Mouse (Mus musculus): ENCODE measurements around the gene Nkd1.
A peak's percentile ranks its signal among the peaks of the same experiment; 100 is the strongest.

Gene Nkd1

DNA sequence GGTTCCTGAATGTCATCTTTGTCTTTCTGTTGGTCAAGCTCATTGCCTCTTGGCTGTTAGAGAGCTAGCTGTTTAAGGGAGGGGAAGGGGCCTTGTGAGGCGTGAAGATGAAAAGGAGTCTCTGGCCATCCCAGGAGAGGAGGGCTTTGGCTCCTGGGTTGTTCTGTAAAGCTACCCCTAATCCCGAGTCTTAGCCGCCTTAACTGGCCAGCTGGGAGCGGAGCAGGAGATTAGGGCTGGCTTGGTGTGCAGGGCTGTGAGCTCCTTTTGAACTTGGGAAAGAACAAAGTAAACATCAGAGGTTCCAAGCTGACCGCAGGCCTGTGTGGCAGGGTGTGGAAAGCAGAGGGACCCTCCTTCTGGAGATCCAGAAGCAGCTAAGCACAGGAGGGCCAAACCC is 53.8 kb downstream of the Nkd1 start:
- no peak for DNase-seq (ENCODE audit: low spot score)

DNA sequence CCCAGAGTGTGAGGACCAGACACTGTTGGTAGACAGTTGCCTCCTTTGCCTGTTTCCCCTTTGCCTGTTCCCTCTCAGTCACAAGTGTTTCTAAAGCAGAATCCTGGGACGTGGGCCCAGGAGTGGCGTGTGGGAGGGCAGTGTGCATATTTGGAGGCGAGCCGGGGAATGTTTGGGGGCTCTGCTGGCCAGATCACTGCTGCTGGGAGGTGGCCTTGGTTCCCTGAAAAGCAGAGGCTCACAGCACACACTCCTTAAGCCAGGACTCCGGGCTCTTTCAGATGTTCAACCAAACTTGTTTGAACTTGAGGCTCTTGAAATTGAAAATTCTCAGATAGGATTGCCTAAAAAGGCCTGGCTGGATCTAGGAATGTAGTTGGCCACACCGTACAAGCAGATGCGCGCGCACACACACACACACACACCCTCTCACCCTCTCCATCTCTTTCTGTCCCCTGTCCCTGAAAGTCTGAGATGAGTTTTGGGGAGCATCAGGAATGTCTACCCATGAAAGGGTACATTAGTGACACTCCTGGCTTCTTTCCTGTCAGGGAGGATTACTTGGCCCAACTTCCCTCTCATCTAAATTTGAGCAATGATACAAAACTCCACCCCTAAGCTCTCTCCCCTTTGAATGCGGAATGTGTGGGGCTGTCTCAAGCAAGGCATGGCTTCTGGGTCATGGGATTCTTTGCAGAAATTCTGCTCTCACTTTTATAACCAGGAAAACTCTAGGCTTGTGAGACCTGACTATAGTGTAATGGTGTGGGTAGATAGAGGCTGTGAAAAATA is 55.4 kb downstream of the Nkd1 start:
- DNase-seq (ENCODE audit: low spot score): peak; percentile 64

DNA sequence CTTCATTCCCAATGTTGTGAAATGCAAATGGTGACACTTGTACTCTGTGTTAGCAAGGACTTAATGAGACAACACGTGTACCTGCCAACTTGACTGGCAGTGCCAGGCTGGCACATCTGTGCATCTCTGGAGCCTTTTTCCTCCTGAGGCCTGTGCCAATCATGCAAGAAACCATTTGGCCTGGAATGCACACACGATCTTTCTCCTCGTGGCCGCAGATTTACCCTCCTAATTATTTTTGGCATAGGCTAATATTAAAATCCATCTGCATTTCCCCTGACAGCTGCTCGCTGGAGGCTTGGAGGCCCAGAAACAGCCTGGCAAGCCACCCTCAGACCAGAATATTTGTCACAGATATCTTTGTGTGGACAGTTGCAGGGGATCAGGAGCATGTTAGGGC is 56.5 kb downstream of the Nkd1 start:
- DNase-seq (ENCODE audit: low spot score): no peak

DNA sequence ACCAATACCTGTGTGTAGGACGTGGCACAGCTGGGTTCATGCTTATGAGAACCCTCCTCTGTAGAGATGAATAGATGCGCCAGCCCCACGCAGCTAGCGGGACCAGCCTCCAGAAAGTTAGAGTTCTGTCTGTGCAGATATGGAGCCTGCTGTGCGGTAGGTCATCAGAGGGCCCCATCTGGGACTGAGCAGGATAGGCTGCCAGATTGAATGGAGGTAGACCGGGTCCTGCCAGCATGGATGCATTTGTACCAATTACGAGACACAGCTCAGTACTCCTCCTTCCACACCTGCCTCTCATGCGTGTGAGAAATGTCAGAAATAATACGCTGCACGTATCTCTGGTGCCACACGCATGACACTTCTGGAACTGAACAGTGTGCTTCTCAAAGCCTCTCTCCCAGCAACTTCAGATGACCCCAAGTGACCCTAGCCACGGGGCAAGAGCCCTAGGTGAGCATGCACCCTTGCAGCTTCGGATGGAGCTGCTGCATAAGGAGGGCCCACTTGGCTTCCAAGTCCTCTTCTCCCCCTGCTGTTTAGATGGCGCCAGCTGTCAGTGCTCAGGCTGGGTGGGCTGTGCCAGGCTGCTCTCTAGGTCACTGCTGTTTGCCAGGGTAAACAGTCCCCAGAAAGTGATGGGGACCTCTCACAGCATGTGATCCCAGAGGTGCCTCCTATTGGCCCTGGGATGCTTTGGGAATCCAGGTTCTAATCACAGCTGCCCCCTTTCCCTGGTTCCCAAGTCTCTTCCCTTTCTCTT is 57.4 kb downstream of the Nkd1 start:
- DNase-seq (ENCODE audit: low spot score): no peak

DNA sequence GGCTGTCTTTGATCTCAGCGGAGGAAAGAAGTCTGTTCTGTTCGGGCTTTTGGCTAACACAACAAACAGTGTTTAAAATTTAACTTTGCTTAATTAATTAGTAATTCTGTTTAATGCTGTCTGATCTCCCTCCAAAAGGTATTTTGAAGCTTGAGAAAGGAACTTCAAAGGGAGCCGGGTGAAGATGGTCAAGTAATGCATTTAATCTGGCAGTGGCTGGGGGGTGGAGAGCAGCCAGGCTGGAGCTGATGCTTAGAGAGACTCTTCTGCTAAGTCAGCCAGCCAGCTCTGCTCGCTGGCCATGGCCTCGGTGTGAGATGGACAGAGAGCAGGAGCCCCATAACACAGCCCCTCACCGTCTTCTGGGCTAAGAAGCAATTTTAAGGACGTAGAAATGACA is 58.1 kb downstream of the Nkd1 start:
- DNase-seq (ENCODE audit: low spot score): no peak

DNA sequence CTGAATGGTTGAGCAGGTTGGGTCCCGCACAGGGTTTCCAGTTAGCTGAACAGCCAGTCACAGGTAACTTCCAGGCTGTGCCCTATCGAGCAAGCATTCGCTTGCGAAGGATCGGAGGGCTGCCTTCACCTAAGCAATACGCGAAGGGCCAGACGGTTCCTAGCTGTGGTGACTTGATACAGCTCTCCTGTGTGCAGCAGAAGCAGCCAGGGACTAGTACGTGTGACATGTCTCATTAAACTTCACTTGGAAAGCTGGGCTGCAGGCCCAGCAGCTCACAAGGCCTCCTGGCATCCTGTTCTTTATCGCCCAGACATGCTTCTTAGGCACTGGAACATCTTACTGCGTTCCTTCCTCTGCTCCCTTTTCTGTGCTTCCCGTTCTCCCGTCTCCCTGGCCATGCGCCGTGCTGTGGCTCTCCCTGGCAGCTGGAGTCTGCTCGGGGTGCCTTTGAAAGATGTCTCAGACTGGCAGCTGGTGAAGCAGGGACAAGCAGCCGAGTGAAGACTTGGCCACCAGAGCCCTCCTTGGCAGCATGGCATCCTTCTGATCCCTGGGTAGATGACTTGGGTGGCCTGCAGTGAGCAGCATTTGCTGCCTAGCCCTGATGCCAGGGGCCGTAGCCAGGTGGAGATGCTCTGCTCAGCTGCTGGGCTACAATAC is 58.6 kb downstream of the Nkd1 start:
- no peak for DNase-seq (ENCODE audit: low spot score)

DNA sequence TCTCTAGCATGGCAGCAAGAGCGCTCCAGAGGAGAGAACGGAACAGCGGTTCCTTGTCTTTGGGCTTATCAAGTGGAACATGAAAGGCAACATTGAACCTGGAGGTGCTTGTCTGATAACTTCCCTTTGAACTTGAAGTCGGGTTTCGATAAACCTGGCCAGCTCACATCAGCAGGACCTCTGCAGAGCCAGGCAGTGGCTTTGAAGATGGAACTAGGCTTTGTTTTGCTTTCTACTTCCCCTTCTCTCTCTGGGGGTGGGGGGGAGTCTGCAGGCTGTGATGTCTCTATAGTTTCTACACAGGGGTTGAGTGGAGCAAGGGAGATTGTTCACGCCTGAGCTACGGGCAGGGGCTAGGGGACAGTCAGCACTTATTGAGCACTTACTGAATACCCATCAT is 59.6 kb downstream of the Nkd1 start:
- DNase-seq (ENCODE audit: low spot score): no peak

DNA sequence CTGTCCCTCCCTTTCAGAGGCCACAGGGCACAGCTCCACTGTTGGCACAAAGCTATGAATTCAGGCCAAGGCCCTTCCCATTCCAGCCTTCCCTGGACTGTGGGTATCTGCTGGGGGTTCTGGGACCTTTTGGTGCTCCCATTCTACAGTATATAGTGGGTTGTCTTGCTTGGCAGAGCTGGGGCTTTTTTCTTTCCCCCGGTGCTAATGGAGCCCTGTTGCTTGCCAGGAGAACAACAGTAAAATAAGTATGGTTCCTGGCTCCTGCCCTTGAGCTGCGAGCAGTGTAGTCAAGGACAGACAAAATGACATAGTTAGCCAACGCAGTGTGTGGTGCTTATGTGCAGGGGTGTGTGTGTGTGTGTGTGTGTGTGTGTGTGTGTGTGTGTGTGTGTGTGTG is 62.7 kb downstream of the Nkd1 start:
- DNase-seq (ENCODE audit: low spot score): no peak

DNA sequence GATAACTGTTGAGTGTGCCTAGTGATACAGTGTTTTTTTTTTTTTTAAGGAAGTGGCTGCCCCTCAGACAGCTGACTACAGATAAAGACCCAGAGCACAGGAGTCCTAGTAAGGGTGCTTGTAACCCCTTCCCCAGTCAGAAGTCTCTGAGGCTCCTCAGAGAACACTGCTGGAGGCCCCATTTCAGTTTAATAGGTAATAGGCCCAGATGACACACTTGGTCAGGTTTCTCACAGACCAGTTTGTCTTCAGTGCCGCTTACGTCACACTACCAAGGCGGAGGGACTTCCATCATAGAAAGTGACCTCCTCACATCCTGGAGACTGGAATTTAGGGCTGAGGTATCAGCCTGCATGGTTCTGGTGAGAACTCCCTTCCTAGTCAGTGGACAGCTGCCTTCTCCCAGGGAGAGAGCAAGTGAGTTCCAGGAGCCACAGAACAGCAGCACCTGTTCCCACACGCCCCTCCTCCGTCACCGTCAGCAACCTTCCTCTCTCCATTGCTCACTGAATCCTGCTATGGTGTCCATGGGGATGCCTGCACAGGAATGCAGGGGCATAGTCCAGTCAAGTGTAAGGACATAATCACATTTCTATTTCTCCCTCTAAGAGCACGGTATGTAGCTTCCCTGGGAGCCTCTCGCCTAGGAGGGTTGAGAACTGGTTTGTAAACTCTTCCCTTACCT is 67.2 kb downstream of the Nkd1 start:
- no peak for DNase-seq (ENCODE audit: low spot score)

DNA sequence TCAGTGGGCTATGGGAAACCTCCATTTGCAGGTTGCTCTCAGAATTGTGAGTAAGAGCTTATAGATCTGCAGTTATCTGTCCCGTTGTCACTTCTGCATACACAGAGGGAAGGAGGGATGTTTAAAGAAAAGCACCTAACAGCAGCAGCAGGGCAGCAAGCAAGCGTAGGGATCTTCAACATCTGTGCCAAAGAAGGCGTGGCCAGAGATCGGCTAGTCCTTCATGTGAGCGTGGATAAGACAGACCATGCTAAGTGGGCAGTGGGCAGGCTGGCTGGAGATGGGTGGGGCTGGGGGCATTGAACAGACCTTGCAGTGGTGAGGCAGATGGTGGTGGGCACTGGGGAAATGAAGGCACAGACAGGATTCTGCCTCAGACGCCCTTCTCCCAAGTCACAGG is 69.1 kb downstream of the Nkd1 start:
- no peak for DNase-seq (ENCODE audit: low spot score)

DNA sequence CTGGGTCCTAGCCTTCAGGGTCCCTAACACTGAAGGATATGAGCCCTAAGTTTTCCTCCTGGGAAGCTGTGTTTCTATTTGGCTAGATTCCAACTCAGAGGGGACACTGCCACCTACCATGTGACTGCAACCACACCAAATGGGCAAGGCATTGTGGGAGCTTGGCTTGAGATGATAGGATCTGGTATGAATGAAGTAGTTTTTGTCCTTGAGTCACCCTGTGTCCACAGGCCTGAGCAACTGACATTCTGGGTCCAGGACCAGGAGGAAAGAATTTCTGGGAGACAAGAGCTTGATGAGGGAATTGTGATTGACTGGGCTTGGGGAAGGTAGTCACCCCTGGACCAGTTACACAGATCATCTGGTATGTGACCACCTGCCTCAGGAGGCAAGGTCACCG is 72.8 kb downstream of the Nkd1 start:
- DNase-seq (ENCODE audit: low spot score): no peak

DNA sequence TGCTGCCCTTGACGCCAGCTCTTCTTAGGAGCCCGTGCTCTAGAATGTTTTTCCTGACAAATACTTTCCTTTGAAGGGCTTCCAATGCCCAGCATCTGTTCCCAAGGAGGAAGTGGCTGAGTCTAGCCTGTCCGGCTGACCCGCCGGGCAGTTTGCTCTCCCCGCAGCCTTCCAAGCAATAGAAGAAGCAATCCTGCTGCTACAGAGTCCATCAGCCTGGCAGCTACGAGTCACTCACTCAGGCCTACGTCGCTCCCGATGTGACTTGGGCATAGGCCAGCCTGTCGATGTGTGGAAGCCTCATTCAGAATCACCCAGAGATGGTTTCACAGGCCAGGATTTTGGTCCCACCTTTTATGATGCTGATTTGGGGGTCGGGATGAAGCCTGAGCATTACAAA is 74.9 kb downstream of the Nkd1 start:
- no peak for DNase-seq (ENCODE audit: low spot score)

DNA sequence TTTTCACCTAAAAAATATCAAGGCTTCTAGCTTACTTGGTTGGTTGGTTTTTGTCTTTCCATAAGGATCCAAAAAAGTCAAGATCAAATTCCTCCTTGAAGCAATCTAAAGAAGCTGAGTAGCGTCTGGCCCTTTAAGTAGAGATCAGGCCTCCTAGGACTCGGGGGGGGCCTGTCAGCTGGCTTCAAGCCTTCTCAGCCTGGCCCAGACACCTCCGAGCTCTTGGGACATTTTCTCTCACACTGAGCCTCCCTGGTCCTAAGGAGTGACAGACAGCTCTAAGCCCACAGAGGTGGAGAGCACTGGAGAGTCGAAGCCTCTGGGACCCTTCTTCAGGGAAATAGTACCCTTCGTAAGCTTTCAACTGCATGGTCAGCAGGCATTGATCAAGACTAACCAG is 77.4 kb downstream of the Nkd1 start:
- DNase-seq (ENCODE audit: low spot score): no peak

DNA sequence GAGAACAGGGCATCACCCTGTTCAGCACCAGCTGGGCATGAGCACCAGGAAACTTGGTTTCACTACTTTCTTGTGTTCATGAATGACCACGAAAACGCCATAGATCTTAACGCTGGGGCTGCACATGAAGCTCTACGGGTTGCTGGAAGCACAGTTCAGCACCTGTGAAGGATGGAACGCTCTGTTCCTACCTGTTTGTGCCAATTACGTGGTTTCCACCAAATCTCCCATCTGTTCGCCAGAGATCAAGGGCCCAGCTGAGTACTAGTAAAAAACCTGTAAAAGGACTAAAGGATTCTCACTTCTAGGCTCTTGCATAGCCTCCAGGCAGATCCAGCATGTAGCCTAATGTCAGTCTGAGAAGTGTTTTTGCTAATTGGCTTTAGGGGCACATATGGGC is 78.3 kb downstream of the Nkd1 start:
- DNase-seq (ENCODE audit: low spot score): no peak

DNA sequence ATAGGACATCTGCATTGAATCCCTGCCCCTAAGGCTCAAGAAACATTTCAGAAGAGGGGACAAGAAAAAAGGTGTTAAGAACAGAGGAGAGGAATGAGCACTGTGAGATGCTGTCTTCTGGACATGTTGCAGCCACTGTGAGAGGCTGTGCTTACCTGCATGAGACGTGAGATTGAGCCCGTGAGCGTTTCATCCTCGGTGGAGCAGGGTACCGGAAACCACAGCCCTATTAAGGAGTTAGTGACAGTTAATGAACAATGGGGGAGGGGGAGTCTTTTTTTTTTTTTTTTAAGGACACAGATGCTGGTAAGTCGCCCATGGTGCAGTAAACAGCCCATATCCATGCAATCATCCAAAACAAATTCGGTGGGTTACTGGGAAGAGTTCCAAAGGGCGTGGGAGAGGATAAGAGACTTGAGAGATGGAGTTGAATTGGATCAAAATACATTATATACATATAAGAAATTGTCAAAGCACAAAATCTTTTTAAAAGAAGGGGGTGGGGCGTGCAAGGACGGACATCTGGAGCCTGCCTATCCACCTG is 82.4 kb downstream of the Nkd1 start:
- no peak for DNase-seq (ENCODE audit: low spot score)

DNA sequence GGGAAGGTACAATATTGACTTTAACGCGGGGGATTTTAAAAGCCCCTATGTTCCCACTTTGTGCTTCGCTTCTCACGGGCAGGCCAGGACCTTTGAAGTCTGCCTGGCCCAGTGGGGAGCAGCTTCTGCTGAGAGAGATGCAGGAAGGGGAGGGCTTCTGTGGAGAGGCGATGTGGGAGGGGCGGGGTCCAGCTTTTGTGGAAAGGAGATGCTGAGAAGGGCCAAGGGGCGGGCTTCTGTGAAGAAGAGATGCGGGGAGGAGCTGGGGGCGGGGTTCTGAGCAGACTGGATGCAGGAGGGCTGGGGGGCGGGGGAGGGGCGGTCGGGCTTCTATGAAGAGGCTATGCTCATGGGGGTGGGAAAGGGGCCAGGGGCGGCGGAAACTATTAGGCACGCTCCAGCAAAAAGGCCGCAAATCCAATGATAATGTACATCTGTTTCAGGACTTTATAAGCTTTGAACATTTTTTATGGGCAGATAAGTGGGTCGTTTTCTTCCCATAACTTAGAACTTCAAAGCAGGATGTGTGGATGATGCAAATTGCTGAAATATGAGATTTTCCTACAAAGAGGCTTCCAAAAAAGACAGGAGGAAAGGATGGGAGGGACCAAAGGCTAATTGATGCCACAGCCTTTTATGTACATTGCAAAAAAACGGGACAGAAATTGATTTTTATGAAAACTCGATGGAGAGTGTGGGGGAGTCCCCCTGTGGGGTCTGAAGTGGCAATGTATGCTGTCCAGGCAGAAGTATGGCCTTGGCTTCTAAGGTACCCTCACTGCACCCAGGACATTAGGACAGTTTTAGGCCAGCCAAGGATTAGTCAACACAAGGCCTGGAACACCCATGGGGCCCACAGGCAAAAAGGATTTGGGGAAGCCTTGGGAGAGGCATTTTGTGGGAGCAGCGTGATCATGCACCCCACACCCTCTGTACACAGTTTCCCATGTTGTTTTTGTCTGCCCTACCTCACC is 83.2 kb downstream of the Nkd1 start:
- DNase-seq (ENCODE audit: low spot score): peak; percentile 76

DNA sequence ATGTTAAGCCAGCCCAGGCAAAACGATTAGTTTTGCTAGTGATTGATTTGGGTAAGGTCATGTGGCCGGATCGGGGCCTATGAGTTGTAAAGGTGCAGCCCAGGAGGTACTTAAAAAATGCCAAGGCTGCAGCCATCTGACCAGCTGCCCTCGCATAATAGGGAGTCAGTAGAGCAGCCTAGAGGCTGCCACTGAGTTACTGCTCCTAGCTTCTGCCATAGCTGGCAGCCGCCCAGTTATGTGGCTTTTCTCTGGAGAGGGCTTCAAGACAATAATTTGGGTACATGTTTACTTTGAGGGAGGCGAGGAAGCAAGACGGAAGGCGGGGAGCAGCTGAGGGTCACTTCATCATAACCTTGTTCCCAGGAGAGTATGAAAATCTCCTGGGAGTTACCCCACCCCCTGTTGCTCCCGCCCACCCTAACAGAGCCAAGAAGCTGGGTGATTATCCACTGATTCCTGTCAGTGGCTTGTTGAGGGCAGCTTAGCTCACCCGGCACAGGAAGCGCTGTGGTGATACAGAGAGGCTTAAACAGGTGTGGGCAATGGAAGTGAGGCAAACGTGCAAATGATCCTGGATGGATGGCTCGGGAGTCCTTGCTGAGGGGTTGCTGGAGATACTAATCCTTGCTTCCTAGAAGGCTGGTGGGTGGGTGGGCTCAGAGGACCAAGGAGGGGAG is 84.3 kb downstream of the Nkd1 start:
- no peak for DNase-seq (ENCODE audit: low spot score)

DNA sequence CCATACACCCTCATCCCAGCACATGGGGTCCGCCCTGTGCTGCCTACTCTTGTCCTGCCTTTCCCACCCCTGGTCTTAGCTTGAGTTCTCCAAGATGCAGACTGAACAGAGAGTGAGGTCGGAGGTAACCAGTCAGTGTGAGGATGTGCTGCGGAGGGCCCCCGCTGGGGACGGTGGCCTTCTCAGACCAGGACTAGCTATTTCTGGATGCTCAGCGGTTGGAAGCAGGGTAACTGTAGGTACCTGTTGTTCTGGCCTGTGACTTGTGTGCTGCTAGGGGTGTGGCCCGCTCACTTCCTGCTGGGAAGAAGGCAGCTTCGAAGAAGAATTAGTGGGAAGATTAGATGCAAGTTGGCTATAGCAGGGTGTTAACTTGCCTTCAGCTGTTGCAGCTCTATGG is 87.9 kb downstream of the Nkd1 start:
- DNase-seq (ENCODE audit: low spot score): no peak

DNA sequence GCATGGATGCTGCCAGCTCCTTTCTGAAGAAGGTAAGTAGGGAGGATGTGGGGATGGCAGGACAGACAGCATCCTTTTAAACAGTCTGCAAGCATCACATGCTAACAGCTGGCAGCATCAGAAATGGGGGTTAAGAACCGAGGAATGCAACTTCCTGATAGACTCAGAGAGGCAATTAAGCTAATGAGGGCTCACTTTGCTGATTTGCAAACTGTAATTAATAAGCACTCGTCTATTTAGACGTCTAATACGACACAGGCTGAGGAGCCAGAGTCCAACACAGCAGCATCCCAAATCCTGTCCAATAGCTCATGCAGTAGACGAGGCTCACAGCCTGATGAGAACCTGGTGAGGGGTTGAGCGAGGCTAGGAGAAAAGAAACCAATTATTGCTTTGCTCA is 89.1 kb downstream of the Nkd1 start:
- no peak for DNase-seq (ENCODE audit: low spot score)

DNA sequence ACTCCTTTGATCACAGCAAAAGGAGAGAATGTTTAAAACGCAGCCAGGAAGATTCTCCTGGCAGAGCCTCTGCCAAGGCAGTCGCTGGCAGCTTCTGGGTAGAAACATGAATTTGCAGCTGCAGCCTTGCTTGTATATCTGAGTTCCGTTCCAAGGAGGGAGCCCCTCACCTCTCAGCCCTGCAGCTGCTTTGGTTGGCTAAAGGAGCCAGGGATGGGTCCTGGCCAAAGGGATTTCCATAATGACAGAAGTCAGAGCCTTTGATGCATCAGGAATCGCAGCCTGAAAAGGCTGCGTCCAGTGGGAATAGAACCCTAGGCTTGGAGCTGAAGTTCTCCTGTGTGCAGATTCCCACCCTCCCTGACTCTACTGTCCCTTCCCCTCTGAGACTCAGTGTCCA is 93.8 kb downstream of the Nkd1 start:
- no peak for DNase-seq (ENCODE audit: low spot score)

DNA sequence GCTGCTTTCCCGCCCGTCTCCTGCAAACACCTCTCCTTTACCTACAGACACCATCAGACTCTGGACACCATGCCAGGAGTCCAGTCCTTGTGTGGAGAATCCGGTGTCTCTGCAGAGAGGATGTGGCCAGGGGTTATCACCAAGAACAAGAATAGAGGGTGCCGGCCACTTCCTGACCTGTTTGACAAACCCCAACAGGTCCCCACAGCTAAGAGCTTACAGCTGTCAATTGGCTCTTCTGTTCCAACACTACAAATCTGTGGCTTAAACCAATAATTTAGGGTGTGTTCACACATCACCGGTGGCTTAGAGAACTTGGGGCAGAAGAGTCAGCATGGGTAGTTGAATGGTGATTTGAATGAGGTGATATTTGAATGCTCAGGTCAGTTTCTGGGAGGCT is 97.5 kb downstream of the Nkd1 start:
- no peak for DNase-seq (ENCODE audit: low spot score)

Data from testis, postnatal 14 days (tissue).